Mouse (Mus musculus) heart, adult 9 months (tissue): ENCODE data around the gene Arhgef26.

Source experiments
- DNase-seq, 2 experiments: peaks; one replicate each; pipeline ENCODE4 v3.0.0; 2022; ENCODE audit warnings: low spot score in 2 of 2

The Arhgef26 gene

GRCm38 (mm10) chr3:62382853-62383252 is 44.7 kb downstream of the Arhgef26 start:
- no peak for DNase-seq

- DNase-seq, result no peak
These were observed 54.5 kb downstream of the Arhgef26 start for GRCm38 (mm10) chr3:62392636-62393035.

GRCm38 (mm10) chr3:62394284-62394683 is 56.1 kb downstream of the Arhgef26 start:
- no peak for DNase-seq

- no peak for DNase-seq
These were observed 57.2 kb downstream of the Arhgef26 start for GRCm38 (mm10) chr3:62395368-62395767.

GRCm38 (mm10) chr3:62396109-62396508 is 58.0 kb downstream of the Arhgef26 start:
- no peak for DNase-seq

GRCm38 (mm10) chr3:62398094-62398493 is 60.0 kb downstream of the Arhgef26 start:
- no peak for DNase-seq

- DNase-seq, result no peak
These were observed 61.9 kb downstream of the Arhgef26 start for GRCm38 (mm10) chr3:62399826-62400746.

- no peak for DNase-seq
These were observed 64.3 kb downstream of the Arhgef26 start for GRCm38 (mm10) chr3:62402466-62402865.

GRCm38 (mm10) chr3:62404477-62405246 is 66.5 kb downstream of the Arhgef26 start:
- no peak for DNase-seq

GRCm38 (mm10) chr3:62409555-62410182 is 71.5 kb downstream of the Arhgef26 start:
- no peak for DNase-seq

- no peak for DNase-seq
These were observed 72.3 kb downstream of the Arhgef26 start for GRCm38 (mm10) chr3:62410491-62410890.

GRCm38 (mm10) chr3:62412704-62413103 is 74.6 kb downstream of the Arhgef26 start:
- DNase-seq, result no peak

GRCm38 (mm10) chr3:62414926-62415325 is 76.8 kb downstream of the Arhgef26 start:
- DNase-seq, result no peak

GRCm38 (mm10) chr3:62417458-62417857 is 79.3 kb downstream of the Arhgef26 start:
- DNase-seq, result no peak

GRCm38 (mm10) chr3:62418387-62419138 is 80.4 kb downstream of the Arhgef26 start:
- no peak for DNase-seq

- no peak for DNase-seq
These were observed 95.5 kb downstream of the Arhgef26 start for GRCm38 (mm10) chr3:62433675-62434074.

GRCm38 (mm10) chr3:62435923-62436322 is 97.8 kb downstream of the Arhgef26 start:
- no peak for DNase-seq

- DNase-seq, result no peak
These were observed 102.4 kb downstream of the Arhgef26 start for GRCm38 (mm10) chr3:62440431-62440969.

- DNase-seq, result peak in 1 of 2 experiments; percentile 5
These were observed 105.5 kb downstream of the Arhgef26 start for GRCm38 (mm10) chr3:62443582-62444194.

- no peak for DNase-seq
These were observed 108.1 kb downstream of the Arhgef26 start for GRCm38 (mm10) chr3:62446271-62446670.

GRCm38 (mm10) chr3:62447151-62447550 is 109.0 kb downstream of the Arhgef26 start:
- DNase-seq, result peak; percentile 22 to 52
